Mouse (Mus musculus): ENCODE results near the gene Ticrr. TPM values are rescaled to one million over a fixed set of nuclear protein-coding genes. Genes with fewer than 3 reads are reported as not detected.

Gene Ticrr
- total RNA-seq, 2 experiments from 2014 or later, result 0.22 to 0.63 TPM

- intact Hi-C loops (cut with DNase I), result no loop called here
- no peak for DNase-seq (ENCODE audit: low spot score in 2 of 2)
Observed at GRCm38 (mm10) chr7:79666690-79667089, 6.7 kb downstream of the Ticrr start.

- intact Hi-C loops (cut with DNase I), result no loop called here
- no peak for DNase-seq (ENCODE audit: low spot score in 2 of 2)
Observed at GRCm38 (mm10) chr7:79670900-79671604, 11.1 kb downstream of the Ticrr start.

- intact Hi-C loops (cut with DNase I), result no loop called here
- no peak for DNase-seq (ENCODE audit: low spot score in 2 of 2)
Observed at GRCm38 (mm10) chr7:79679186-79679585, 19.2 kb downstream of the Ticrr start.

- DNase-seq (ENCODE audit: low spot score in 2 of 2), result no peak
- intact Hi-C loops (cut with DNase I), result no loop called here
Observed at GRCm38 (mm10) chr7:79680231-79680630, 20.2 kb downstream of the Ticrr start.

GRCm38 (mm10) chr7:79696495-79696894 lies 36.5 kb downstream of the Ticrr start:
- intact Hi-C loops (cut with DNase I), result no loop called here
- DNase-seq (ENCODE audit: low spot score in 2 of 2), result no peak

GRCm38 (mm10) chr7:79702755-79703154 lies 42.8 kb downstream of the Ticrr start:
- DNase-seq (ENCODE audit: low spot score in 2 of 2), result no peak
- intact Hi-C loops (cut with DNase I), result no loop called here

- no peak for DNase-seq (ENCODE audit: low spot score in 2 of 2)
- intact Hi-C loops (cut with DNase I), result no loop called here
Observed at GRCm38 (mm10) chr7:79705210-79705609, 45.2 kb downstream of the Ticrr start.

GRCm38 (mm10) chr7:79710130-79710607 lies 50.2 kb downstream of the Ticrr start:
- intact Hi-C loops (cut with DNase I), result no loop called here
- DNase-seq (ENCODE audit: low spot score in 2 of 2), result peak; percentile 69 to 78

GRCm38 (mm10) chr7:79710831-79711230 lies 50.8 kb downstream of the Ticrr start:
- intact Hi-C loops (cut with DNase I), result no loop called here
- no peak for DNase-seq (ENCODE audit: low spot score in 2 of 2)

- intact Hi-C loops (cut with DNase I), result no loop called here
- peak; percentile 47 to 50 for DNase-seq (ENCODE audit: low spot score in 2 of 2)
Observed at GRCm38 (mm10) chr7:79715187-79715981, 55.4 kb downstream of the Ticrr start, which contains the start of gene Kif7. Gene Kif7 (minus strand): TSS chr7:79715720.

GRCm38 (mm10) chr7:79721386-79721977 lies 61.5 kb downstream of the Ticrr start:
- peak; percentile 46 to 47 for DNase-seq (ENCODE audit: low spot score in 2 of 2)
- intact Hi-C loops (cut with DNase I), result loop anchor here (5.0 to 10.0 kb wide), 2 partner anchors 59 to 227 kb away; partner anchors contain the start of gene Ticrr

- DNase-seq (ENCODE audit: low spot score in 2 of 2), result peak; percentile 47 to 57
- intact Hi-C loops (cut with DNase I), result loop anchor here (10.0 kb wide), 1 partner anchor 232 kb away; no protein-coding TSS in a partner anchor
Observed at GRCm38 (mm10) chr7:79727091-79727490, 67.1 kb downstream of the Ticrr start.

- intact Hi-C loops (cut with DNase I), result loop anchor here (2.0 to 10.0 kb wide), 2 partner anchors 115 to 233 kb away; no protein-coding TSS in a partner anchor
- DNase-seq (ENCODE audit: low spot score in 2 of 2), result peak; percentile 58 to 67
Observed at GRCm38 (mm10) chr7:79728219-79728618, 68.2 kb downstream of the Ticrr start.

- intact Hi-C loops (cut with DNase I), result loop anchor here (2.0 to 10.0 kb wide), 2 partner anchors 116 to 234 kb away; no protein-coding TSS in a partner anchor
- peak; percentile 74 to 79 for DNase-seq (ENCODE audit: low spot score in 2 of 2)
Observed at GRCm38 (mm10) chr7:79729169-79729568, 69.2 kb downstream of the Ticrr start.

- intact Hi-C loops (cut with DNase I), result loop anchor here (2.0 to 10.0 kb wide), 2 partner anchors 117 to 235 kb away; no protein-coding TSS in a partner anchor
Observed at GRCm38 (mm10) chr7:79729743-79730370, 69.9 kb downstream of the Ticrr start.

GRCm38 (mm10) chr7:79731438-79731837 lies 71.4 kb downstream of the Ticrr start:
- no peak for DNase-seq (ENCODE audit: low spot score in 2 of 2)

More at GRCm38 (mm10) chr7:79729743-79730370, 69.9 kb downstream of the Ticrr start:
- no peak for DNase-seq (ENCODE audit: low spot score in 2 of 2)

GRCm38 (mm10) chr7:79732622-79733021 lies 72.6 kb downstream of the Ticrr start, which contains the start of gene Plin1:
Gene Plin1 (minus strand): TSS chr7:79732903.
- intact Hi-C loops (cut with DNase I), result no loop called here
- DNase-seq (ENCODE audit: low spot score in 2 of 2), result no peak

More at GRCm38 (mm10) chr7:79731438-79731837, 71.4 kb downstream of the Ticrr start:
- intact Hi-C loops (cut with DNase I), result no loop called here

GRCm38 (mm10) chr7:79734563-79734962 lies 74.6 kb downstream of the Ticrr start:
- DNase-seq (ENCODE audit: low spot score in 2 of 2), result no peak
- intact Hi-C loops (cut with DNase I), result no loop called here

- DNase-seq (ENCODE audit: low spot score in 2 of 2), result no peak
- intact Hi-C loops (cut with DNase I), result no loop called here
Observed at GRCm38 (mm10) chr7:79736511-79736910, 76.5 kb downstream of the Ticrr start.

Measured in left cerebral cortex, postnatal 14 days (tissue).